Mouse (Mus musculus) forebrain, embryonic 14.5 days (tissue): ENCODE results near the gene Oxtr. TPM values are rescaled to one million over a fixed set of nuclear protein-coding genes. Genes with fewer than 3 reads are reported as not detected.

Experiments
- ATAC-seq: fragments of 200-750 bp; cut with Nextera tagmentation; 2 replicates; pipeline ENCODE4 v1.8.0; 2017; ENCODE audit warnings: mild to moderate bottlenecking, moderate library complexity
- DNase-seq: peaks from one replicate; pipeline ENCODE4 v3.0.0-alpha.2; 2015; ENCODE audit warnings: low spot score
- H3K27ac ChIP-seq: fragments of 300-500 bp; sonication (generic); 2 replicates; pipeline ENCODE4 v1.5.1; 2014; ENCODE audit warnings: low read depth, mild to moderate bottlenecking, control low read depth, low read length, moderate library complexity
- H3K27me3 ChIP-seq: fragments of 300-500 bp; sonication (generic); replicated peaks from 2 replicates; pipeline ENCODE4 v1.6.1; 2014; ENCODE audit warnings: low read length, control low read depth, mixed read lengths; ENCODE audit not compliant: control insufficient read depth, insufficient read depth
- H3K36me3 ChIP-seq: fragments of 300-500 bp; sonication (generic); 2 replicates; pipeline ENCODE4 v1.6.1; 2014; ENCODE audit warnings: low read length, control low read depth; ENCODE audit not compliant: control insufficient read depth, insufficient read depth
- H3K4me1 ChIP-seq: fragments of 300-500 bp; sonication (generic); 2 replicates; pipeline ENCODE4 v1.6.1; 2014; ENCODE audit warnings: antibody characterized with exemption, low read length, control low read depth; ENCODE audit not compliant: control insufficient read depth, insufficient read depth
- H3K4me2 ChIP-seq: fragments of 300-500 bp; sonication (generic); 2 replicates; pipeline ENCODE4 v1.6.1; 2014; ENCODE audit warnings: mild to moderate bottlenecking, control low read depth, low read length
- H3K4me3 ChIP-seq: fragments of 300-500 bp; sonication (generic); 2 replicates; pipeline ENCODE4 v1.5.1; 2014; ENCODE audit warnings: low read depth, low read length, control low read depth
- H3K9ac ChIP-seq: fragments of 300-500 bp; sonication (generic); 2 replicates; pipeline ENCODE4 v1.6.1; 2014; ENCODE audit warnings: mild to moderate bottlenecking, low read length, control low read depth, moderate library complexity
- H3K9me3 ChIP-seq: fragments of 300-500 bp; sonication (generic); replicated peaks from 2 replicates; pipeline ENCODE4 v1.6.1; 2016; ENCODE audit warnings: low read length, control low read depth, mixed read lengths; ENCODE audit not compliant: control insufficient read depth
- WGBS: fragments of 180-500 bp; shearing (Covaris S2); extraction: QIAGEN DNeasy Blood & Tissue Kit; methylation state at CpG from one replicate; pipeline ENCODE4 v1.1.7; 2014; 5-methylcytosine and 5-hydroxymethylcytosine counted together
- polyA plus RNA-seq: library from polyadenylated mRNA; unstranded; fragments of >200 nt; fragmentation: Nextera tagmentation; extraction: Ambion mirVana; gene quantifications from 2 replicates; pipeline ENCODE4 v1.2.1, GENCODE M21; 2014

The Oxtr gene
- polyA plus RNA-seq: 0.39 and 0.70 TPM in 2 replicates

GRCm38 (mm10) chr6:112489910-112490559, at the start of gene Oxtr:
TSS of gene Oxtr (minus strand) at chr6:112489943.
- WGBS: 8% methylated on average over 24 of the region's 24 CpGs

GRCm38 (mm10) chr6:112525434-112525833, 35.7 kb upstream of the Oxtr start:
- 46% methylated on average over 5 of the region's 5 CpGs for WGBS

More at GRCm38 (mm10) chr6:112489910-112490559, at the start of gene Oxtr:
- Histone ChIP-seq H3K9ac (peak within 1 kb of the TSS; percentile 50), H3K4me3 (peak within 1 kb of the TSS; percentile 37), H3K4me1 (peaks cover 14% of the 10 kb centered on the region), H3K4me2 (peak within 1 kb of the TSS; percentile 61), H3K27me3 (peaks cover 29% of the 10 kb centered on the region), H3K36me3 (no peaks in the 10 kb centered on the region), H3K9me3 (no peaks in the 10 kb centered on the region), H3K27ac (no peak within 1 kb of the TSS)
- peak; percentile 13 for DNase-seq
- peak; percentile 19 for ATAC-seq

GRCm38 (mm10) chr6:112524459-112524858, 34.7 kb upstream of the Oxtr start:
- peak; percentile 51 for DNase-seq
- no peaks in the 10 kb centered on the region for H3K36me3 ChIP-seq

More at GRCm38 (mm10) chr6:112525434-112525833, 35.7 kb upstream of the Oxtr start:
- Histone ChIP-seq H3K9me3 (no peaks in the 10 kb centered on the region), H3K36me3 (no peaks in the 10 kb centered on the region), H3K9ac (no peak overlapping the region), H3K4me2 (no peak overlapping the region), H3K4me1 (no peaks in the 10 kb centered on the region), H3K27me3 (no peaks in the 10 kb centered on the region), H3K4me3 (no peak overlapping the region), H3K27ac (no peak overlapping the region)
- ATAC-seq: no peak
- DNase-seq: peak; percentile 24

DNA sequence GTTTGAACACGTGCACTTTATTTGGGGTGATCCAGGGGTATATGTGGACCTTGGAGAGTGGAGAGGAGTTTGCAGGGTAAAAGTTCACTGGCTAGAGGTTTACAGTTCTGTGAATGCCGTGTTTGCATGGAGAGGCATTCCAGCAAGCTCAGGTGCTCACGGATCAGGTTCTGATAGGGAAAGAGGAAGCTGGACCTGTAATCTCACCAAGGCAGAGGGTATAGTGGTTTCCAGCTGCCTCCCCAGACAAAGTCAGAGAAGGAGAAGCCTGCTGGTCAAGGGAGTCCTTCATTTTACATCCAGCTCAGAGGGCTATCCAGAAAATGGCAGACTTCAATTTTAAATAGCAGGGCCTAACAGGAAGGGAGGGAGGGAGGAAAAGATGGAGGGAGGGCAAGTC, 28.2 kb upstream of the Oxtr start:
- no peaks in the 10 kb centered on the region for H3K27me3 ChIP-seq
- H3K4me1 ChIP-seq: peaks cover 4% of the 10 kb centered on the region; the same call in 1 of the 2 replicates
- DNase-seq (no peak), ATAC-seq (no peak)
- no peaks in the 10 kb centered on the region for H3K9me3 ChIP-seq
- no peaks in the 10 kb centered on the region for H3K36me3 ChIP-seq
- no peak overlapping the region for H3K4me3 ChIP-seq
- H3K4me2 ChIP-seq: no peak overlapping the region
- H3K27ac ChIP-seq: no peak overlapping the region
- H3K9ac ChIP-seq: no peak overlapping the region
- WGBS: 88% methylated on average over 3 of the region's 3 CpGs

More at GRCm38 (mm10) chr6:112524459-112524858, 34.7 kb upstream of the Oxtr start:
- no peak overlapping the region for H3K4me2 ChIP-seq
- no peak overlapping the region for H3K9ac ChIP-seq
- H3K27ac ChIP-seq: no peak overlapping the region
- no peak overlapping the region for H3K4me3 ChIP-seq
- H3K27me3 ChIP-seq: no peaks in the 10 kb centered on the region
- 57% methylated on average over 10 of the region's 10 CpGs for WGBS
- peak; percentile 90 for ATAC-seq
- H3K9me3 ChIP-seq: no peaks in the 10 kb centered on the region
- no peaks in the 10 kb centered on the region for H3K4me1 ChIP-seq

GRCm38 (mm10) chr6:112517572-112517971, 27.8 kb upstream of the Oxtr start:
- ATAC-seq (no peak), DNase-seq (no peak)
- Histone ChIP-seq H3K27ac (no peak overlapping the region), H3K4me1 (peaks cover 4% of the 10 kb centered on the region; the same call in 1 of the 2 replicates), H3K36me3 (no peaks in the 10 kb centered on the region), H3K9me3 (no peaks in the 10 kb centered on the region), H3K4me2 (no peak overlapping the region), H3K4me3 (no peak overlapping the region), H3K9ac (no peak overlapping the region), H3K27me3 (no peaks in the 10 kb centered on the region)
- WGBS: 88% methylated on average over 3 of the region's 3 CpGs

DNA sequence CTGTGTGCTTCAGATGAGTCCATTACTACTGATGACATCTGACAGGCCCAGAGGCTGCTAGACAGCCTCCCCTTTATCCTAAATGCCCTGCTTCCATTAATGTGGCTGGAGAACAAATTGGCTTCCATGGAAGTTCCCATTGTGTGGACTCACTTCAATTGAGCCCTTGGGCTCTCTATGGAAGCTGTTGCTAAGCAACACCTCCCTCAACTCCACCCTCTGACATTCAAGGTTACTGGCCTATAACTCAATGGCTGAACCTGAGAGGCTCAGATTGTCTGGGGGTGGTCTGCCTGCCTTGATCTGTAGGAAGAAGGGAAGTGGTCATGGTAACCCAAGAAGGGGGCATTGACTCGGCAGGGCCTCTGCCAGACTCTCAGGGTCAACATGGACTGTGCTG, 26.8 kb upstream of the Oxtr start:
- peak; percentile 54 for ATAC-seq
- no peak overlapping the region for H3K27ac ChIP-seq
- no peaks in the 10 kb centered on the region for H3K9me3 ChIP-seq
- no peak overlapping the region for H3K4me3 ChIP-seq
- H3K4me1 ChIP-seq: peaks cover 4% of the 10 kb centered on the region; the same call in 1 of the 2 replicates
- no peak overlapping the region for H3K9ac ChIP-seq
- peak; percentile 37 for DNase-seq
- H3K4me2 ChIP-seq: no peak overlapping the region
- H3K27me3 ChIP-seq: no peaks in the 10 kb centered on the region
- no peaks in the 10 kb centered on the region for H3K36me3 ChIP-seq
- 4% methylated on average over 1 of the region's 1 CpGs for whole genome bisulfite sequencing

- no peaks in the 10 kb centered on the region for H3K27me3 ChIP-seq
- peaks cover 4% of the 10 kb centered on the region; the same call in 1 of the 2 replicates for H3K4me1 ChIP-seq
- no peaks in the 10 kb centered on the region for H3K36me3 ChIP-seq
- H3K9ac ChIP-seq: no peak overlapping the region
- 85% methylated on average over 6 of the region's 6 CpGs for WGBS
- H3K9me3 ChIP-seq: no peaks in the 10 kb centered on the region
- H3K27ac ChIP-seq: no peak overlapping the region
- H3K4me2 ChIP-seq: no peak overlapping the region
- H3K4me3 ChIP-seq: no peak overlapping the region
- no peak for ATAC-seq
- no peak for DNase-seq
Observed at GRCm38 (mm10) chr6:112514591-112514990, 24.8 kb upstream of the Oxtr start.

DNA sequence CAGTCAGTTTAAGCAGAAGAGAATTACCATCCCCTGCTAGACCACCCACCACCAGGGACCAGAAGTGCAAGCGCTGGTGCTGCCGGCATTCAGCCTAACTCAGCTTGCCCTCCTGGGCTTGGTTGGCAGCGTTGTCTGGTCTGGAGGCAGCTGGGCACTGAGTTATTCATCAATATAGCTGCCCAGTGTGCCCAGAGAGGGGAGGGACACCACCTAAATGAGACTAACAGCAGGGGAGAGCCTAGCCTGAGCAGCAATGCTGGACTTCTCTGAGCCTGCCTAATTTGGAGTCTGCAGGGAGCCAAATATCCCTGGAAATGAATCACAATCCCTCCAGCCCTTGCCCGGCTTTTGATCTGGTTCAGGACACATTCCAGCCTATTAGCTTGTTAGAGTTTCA, 20.6 kb upstream of the Oxtr start:
- Histone ChIP-seq H3K4me2 (no peak overlapping the region), H3K4me1 (no peaks in the 10 kb centered on the region), H3K27ac (no peak overlapping the region), H3K9me3 (no peaks in the 10 kb centered on the region), H3K36me3 (no peaks in the 10 kb centered on the region), H3K4me3 (no peak overlapping the region), H3K9ac (no peak overlapping the region), H3K27me3 (no peaks in the 10 kb centered on the region)
- 1% methylated on average over 4 of the region's 4 CpGs for WGBS
- DNase-seq (peak; percentile 63), ATAC-seq (peak; percentile 71; the same call in 1 of the 2 replicates)

- WGBS: 40% methylated on average over 2 of the region's 2 CpGs
- H3K9ac ChIP-seq: no peak overlapping the region
- ATAC-seq: no peak; the same call in 1 of the 2 replicates
- no peaks in the 10 kb centered on the region for H3K27me3 ChIP-seq
- no peaks in the 10 kb centered on the region for H3K9me3 ChIP-seq
- H3K27ac ChIP-seq: no peak overlapping the region
- H3K4me1 ChIP-seq: no peaks in the 10 kb centered on the region
- H3K36me3 ChIP-seq: no peaks in the 10 kb centered on the region
- no peak overlapping the region for H3K4me3 ChIP-seq
- no peak overlapping the region for H3K4me2 ChIP-seq
- DNase-seq: no peak
Observed at GRCm38 (mm10) chr6:112509590-112510131, 19.9 kb upstream of the Oxtr start.
